Mouse (Mus musculus) G1E (cell line): Measurements from ENCODE around the gene Med23. TPM values are rescaled to one million over a fixed set of nuclear protein-coding genes. Genes with fewer than 3 reads are reported as not detected.

Experiments
- ATAC-seq: 2 replicates; pipeline ENCODE4 v1.8.0; 2016; ENCODE audit warnings: mild to moderate bottlenecking; ENCODE audit not compliant: insufficient number of reproducible peaks, poor library complexity, low FRiP score, severe bottlenecking; ENCODE audit errors: extremely low read depth
- DNase-seq: peaks from one replicate; pipeline ENCODE4 v3.0.0; 2012; ENCODE audit warnings: low spot score
- H3K27me3 ChIP-seq: 2 replicates; pipeline ENCODE4 v1.6.1; 2012; ENCODE audit warnings: mild to moderate bottlenecking, low read length, inconsistent platforms; ENCODE audit not compliant: insufficient read depth
- H3K36me3 ChIP-seq: replicated peaks from 2 replicates; pipeline ENCODE3; 2012; ENCODE audit warnings: mild to moderate bottlenecking, inconsistent platforms
- H3K4me1 ChIP-seq: 2 replicates; pipeline ENCODE4 v1.6.1; 2012; ENCODE audit warnings: low read depth, low read length, inconsistent platforms, mixed read lengths; ENCODE audit not compliant: insufficient read depth
- H3K4me3 ChIP-seq: 2 replicates; pipeline ENCODE4 v1.5.1; 2012; ENCODE audit warnings: low read depth, mild to moderate bottlenecking, inconsistent platforms, low read length, moderate library complexity, mixed read lengths
- H3K9me3 ChIP-seq: replicated peaks from 2 replicates; pipeline ENCODE4 v1.6.1; 2012; ENCODE audit warnings: inconsistent platforms
- CTCF ChIP-seq: IDR thresholded peaks from 2 replicates; pipeline ENCODE4 v1.5.1; 2012; ENCODE audit warnings: low read depth, low read length, inconsistent platforms, mixed read lengths
- GATA1 ChIP-seq: IDR thresholded peaks from 2 replicates; pipeline ENCODE4 v1.6.1; 2012; ENCODE audit warnings: borderline replicate concordance, low read length, inconsistent platforms, mixed read lengths
- GATA2 ChIP-seq: IDR thresholded peaks from 2 replicates; pipeline ENCODE4 v1.6.1; 2012; ENCODE audit warnings: low read depth, low read length, inconsistent platforms, borderline replicate concordance
- POLR2AphosphoS5 ChIP-seq: IDR thresholded peaks from 2 replicates; pipeline ENCODE4 v1.6.1; 2012; ENCODE audit warnings: low read depth, low read length, inconsistent platforms; ENCODE audit not compliant: insufficient replicate concordance
- TAL1 ChIP-seq: conservative IDR thresholded peaks from 2 replicates; pipeline ENCODE4 v1.6.1; 2012; ENCODE audit warnings: low read depth, low read length, inconsistent platforms, mixed read lengths
- polyA plus RNA-seq: library from polyadenylated mRNA; stranded (reverse); fragments of >175 nt; gene quantifications from 2 replicates; pipeline ENCODE4 v1.2.3, GENCODE M21; 2012
- total RNA-seq, 2 experiments: library from RNA; stranded (forward) in 1 of 2; stranded (reverse) in 1 of 2; fragments of 200-1000 nt in 1 of 2; fragments of >200 nt in 1 of 2; fragmentation: Nextera tagmentation in 1 of 2; gene quantifications; 2 replicates each; pipeline ENCODE4 v1.2.3; 2014 to 2017

The Med23 gene
- total and polyA plus RNA-seq, 3 experiments: 13.7 to 48.9 (median 30.0) TPM

DNA sequence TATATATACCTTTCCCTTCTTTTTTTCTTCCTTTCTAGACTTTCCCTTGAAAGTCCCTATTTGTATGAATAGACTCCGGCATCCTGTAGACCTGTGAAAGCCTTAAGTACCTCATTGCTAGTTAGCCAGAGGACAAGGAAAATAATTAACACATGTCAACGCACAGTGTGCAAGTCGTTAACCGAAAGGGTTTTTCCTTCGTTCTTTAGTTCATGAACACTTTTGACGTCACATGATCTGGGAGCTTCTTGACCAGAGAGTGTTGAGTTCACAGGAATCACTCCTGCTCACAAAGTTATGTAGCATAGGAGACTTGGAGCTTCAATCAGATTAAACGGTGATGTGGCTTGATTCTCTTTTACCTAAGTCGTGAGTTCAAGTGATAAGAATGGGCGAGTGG is 37.5 kb upstream of the Med23 start:
- H3K9me3 ChIP-seq: peaks cover 13% of the 10 kb centered on the region
- no peak for TF ChIP-seq GATA1
- TF ChIP-seq TAL1: no peak
- no peak for TF ChIP-seq POLR2AphosphoS5
- TF ChIP-seq CTCF: no peak
- no peak for TF ChIP-seq GATA2
- no peak for DNase-seq
- peaks cover 3% of the 10 kb centered on the region; the same call in 1 of the 2 replicates for H3K4me1 ChIP-seq
- no peak overlapping the region for H3K4me3 ChIP-seq
- H3K27me3 ChIP-seq: 0 out of 2 replicates have a peak, but pooled peaks cover 3% of the 10 kb centered on the region
- ATAC-seq: no peak
- no peaks in the 10 kb centered on the region for H3K36me3 ChIP-seq

DNA sequence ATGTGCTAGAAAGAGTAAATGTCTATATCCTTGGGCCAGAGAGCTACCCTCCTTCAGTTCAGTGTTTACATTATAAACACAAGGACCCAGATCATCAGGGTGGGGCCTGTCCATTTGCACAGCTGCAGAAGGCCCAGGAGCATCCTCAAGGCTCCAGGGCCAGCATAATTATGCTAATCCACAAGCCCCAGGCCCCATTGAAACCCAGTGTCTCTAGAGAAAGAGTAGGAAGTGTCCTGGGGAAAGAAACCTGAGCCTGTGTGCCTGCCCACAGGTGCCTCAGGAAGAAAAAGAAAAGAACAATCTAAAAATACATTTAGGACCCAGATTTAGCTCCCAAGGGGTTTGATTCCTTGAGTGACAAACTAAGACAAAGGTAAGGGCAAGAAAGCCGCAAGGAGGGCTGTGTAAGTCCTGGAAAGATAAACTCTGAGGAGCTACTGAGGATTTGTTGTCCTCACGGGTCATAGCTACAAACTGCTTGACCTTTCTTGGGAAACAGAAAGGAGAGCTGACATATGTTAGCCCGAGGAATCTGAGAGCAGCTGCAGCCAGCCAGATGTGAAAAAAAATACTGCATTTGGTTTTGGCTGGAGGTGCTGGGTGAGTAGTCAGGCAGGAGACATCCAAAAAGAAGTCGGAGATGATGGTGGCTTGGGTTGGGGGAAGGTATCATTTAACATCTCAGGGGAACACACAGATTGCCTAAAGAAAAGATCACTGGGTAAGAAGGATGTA is 35.0 kb upstream of the Med23 start:
- peaks cover 29% of the 10 kb centered on the region for H3K9me3 ChIP-seq
- H3K4me1 ChIP-seq: no peaks in the 10 kb centered on the region
- no peak for TF ChIP-seq GATA1
- no peak for TF ChIP-seq POLR2AphosphoS5
- no peak for TF ChIP-seq GATA2
- no peak for TF ChIP-seq TAL1
- no peak for TF ChIP-seq CTCF
- H3K36me3 ChIP-seq: no peaks in the 10 kb centered on the region
- no peak for DNase-seq
- H3K4me3 ChIP-seq: no peak overlapping the region
- ATAC-seq: no peak
- no peaks in the 10 kb centered on the region for H3K27me3 ChIP-seq

DNA sequence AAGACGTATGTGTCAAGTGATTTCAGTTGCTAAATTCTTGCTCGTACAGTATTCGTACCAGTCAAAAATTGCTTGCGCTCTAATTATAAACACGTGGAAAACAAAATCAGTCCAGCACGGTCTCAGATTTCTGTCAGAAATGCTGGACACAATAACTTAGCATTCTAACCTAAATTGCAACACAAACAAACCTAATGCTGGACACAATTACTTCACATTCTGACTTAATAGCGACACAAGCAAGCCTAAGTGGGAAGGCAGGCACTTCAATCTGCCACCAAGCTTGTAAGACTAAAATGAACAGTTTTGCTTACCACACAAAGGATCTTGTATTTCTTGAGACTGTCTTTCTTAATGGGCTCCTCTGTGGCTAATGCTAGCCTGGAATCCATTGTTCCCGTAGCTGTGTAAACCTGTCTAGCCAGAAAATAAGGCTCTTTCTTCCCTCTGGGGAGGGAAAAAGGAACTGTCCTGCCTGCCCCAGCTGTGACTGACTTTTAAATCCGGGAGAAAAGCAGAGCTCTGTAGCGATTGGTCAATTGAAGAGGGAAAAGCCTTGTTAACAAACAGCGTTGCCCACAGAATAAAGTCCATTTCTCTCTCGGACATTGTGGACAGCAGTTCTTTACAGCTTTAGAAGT is 34.0 kb upstream of the Med23 start:
- DNase-seq (no peak), ATAC-seq (no peak)
- no peak overlapping the region for H3K4me3 ChIP-seq

DNA sequence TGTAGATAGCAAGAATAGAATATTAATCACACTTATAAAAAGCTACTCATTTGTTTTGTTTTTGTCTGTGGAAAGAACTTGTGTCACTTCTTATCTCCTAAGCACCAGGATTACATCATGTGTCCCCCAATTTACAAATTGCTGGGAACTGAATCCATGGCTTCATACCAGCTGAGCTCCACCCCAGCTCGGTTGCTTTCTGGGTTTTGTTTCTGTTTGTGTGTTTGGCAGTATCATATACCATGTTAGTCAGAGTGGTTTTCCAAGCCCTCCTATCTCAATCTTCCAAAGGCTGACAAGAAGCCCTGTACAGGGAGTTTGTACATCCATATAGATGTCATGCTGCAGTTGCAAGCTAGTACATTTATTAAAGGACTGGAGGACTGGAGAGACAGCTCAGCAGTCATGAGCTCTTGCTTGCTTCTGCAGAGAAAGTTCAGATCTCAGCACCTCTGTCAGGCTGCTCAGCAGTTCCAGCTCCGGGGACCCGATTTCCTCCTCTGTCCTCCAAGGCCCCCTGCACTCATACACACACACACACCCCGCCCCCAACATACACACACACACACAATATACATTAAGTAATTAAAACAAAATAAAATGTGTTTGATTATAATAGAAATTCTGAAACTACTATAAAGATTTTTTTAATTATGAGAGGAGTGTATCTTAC is 33.3 kb upstream of the Med23 start:
- no peaks in the 10 kb centered on the region for H3K27me3 ChIP-seq
- H3K4me3 ChIP-seq: no peak overlapping the region
- DNase-seq (no peak), ATAC-seq (no peak)
- no peaks in the 10 kb centered on the region; the same call in 1 of the 2 replicates for H3K4me1 ChIP-seq
- H3K36me3 ChIP-seq: no peaks in the 10 kb centered on the region
- peaks cover 34% of the 10 kb centered on the region for H3K9me3 ChIP-seq
- TF ChIP-seq TAL1 (no peak), POLR2AphosphoS5 (no peak), CTCF (no peak), GATA1 (no peak), GATA2 (no peak)

More for the DNA sequence above, 34.0 kb upstream of the Med23 start:
- Histone ChIP-seq H3K4me1 (no peaks in the 10 kb centered on the region; the same call in 1 of the 2 replicates), H3K9me3 (peaks cover 32% of the 10 kb centered on the region), H3K27me3 (no peaks in the 10 kb centered on the region), H3K36me3 (no peaks in the 10 kb centered on the region)
- TF ChIP-seq GATA2: no peak
- TF ChIP-seq TAL1: no peak
- TF ChIP-seq POLR2AphosphoS5: no peak
- no peak for TF ChIP-seq GATA1
- TF ChIP-seq CTCF: no peak

DNA sequence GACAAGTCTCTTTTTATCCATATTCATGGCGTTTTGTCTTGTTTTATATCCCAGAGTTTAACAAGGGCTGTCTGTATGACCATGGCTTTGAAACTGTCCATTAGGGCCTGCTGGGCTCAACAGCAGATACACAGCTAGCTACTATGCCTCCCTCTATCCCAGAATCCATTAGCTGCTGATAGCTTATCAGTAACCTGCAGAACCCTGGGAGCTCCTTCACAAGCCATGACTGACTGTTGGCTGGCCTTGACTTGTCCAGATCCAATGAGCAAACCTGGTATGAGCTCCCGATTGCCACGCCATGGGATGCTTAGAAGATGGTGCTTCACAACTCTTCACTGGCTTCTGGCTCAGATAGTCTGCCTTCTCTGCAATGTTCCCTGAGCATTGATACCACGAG is 29.0 kb upstream of the Med23 start:
- no peak for TF ChIP-seq GATA2
- no peak for TF ChIP-seq TAL1
- no peak for TF ChIP-seq CTCF
- no peak for TF ChIP-seq POLR2AphosphoS5
- TF ChIP-seq GATA1: no peak
- DNase-seq (no peak), ATAC-seq (no peak)
- no peaks in the 10 kb centered on the region; the same call in 1 of the 2 replicates for H3K4me1 ChIP-seq
- H3K27me3 ChIP-seq: no peaks in the 10 kb centered on the region
- no peak overlapping the region for H3K4me3 ChIP-seq
- peaks cover 33% of the 10 kb centered on the region for H3K9me3 ChIP-seq
- H3K36me3 ChIP-seq: no peaks in the 10 kb centered on the region

DNA sequence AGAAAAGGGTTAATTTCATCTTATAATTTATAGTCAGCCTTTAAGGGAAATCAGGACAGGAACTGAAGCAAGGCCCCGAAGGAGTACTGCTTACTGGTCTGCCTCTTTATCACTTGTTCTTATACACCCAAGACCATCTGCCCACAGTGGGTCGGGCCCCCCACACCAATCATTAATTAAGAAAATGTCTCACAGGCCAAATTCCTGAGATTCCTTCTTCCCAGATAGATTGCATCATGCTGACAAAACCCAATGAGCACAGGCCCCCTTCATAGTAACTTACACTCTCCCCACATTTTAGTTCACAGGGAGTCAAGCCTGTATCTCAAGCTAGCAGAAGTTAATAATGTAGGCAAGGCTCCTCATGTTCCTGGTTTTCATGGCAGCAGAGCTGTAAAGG is 27.8 kb upstream of the Med23 start:
- DNase-seq (no peak), ATAC-seq (no peak)
- no peak for TF ChIP-seq POLR2AphosphoS5
- no peak for TF ChIP-seq TAL1
- no peak for TF ChIP-seq CTCF
- TF ChIP-seq GATA2: no peak
- no peak for TF ChIP-seq GATA1
- Histone ChIP-seq H3K4me1 (no peaks in the 10 kb centered on the region; the same call in 1 of the 2 replicates), H3K9me3 (peaks cover 24% of the 10 kb centered on the region), H3K36me3 (no peaks in the 10 kb centered on the region), H3K4me3 (no peak overlapping the region), H3K27me3 (no peaks in the 10 kb centered on the region)
